Mouse (Mus musculus): Measurements from ENCODE around the gene Rnf224. TPM values are rescaled to one million over a fixed set of nuclear protein-coding genes. Genes with fewer than 3 reads are reported as not detected.

Gene Rnf224
- polyA plus RNA-seq, 1 experiment from 2014 or later, result not detected

DNA sequence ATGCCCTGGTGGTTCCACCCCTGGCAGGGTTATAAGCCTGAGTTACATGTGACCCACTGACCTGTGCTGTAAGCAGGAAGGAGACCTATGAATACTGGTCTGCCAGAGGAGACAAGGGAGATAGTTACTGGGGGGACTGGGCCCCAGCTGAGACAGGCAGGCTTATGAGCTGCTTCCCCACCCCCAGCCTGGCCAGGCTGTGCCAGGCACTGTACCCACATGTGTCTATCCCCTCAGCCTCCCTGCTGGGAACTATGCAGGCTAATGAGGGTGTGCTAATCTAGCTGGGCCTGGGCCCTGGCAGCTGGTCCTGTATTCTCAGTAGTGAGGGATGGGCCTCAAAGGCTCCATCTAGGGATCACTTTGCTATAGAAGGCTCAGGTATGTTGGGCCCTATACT, 30.7 kb upstream of the Rnf224 start:
- ATAC-seq (ENCODE audit: insufficient read depth, low FRiP score, low TSS enrichment) (no peak), DNase-seq (ENCODE audit: low spot score) (no peak)
- Histone ChIP-seq H3K4me3 (ENCODE audit: low read depth, low read length) (no peak overlapping the region), H3K4me1 (ENCODE audit: control insufficient read depth, insufficient read depth, low read length) (peaks cover 24% of the 10 kb centered on the region), H3K36me3 (ENCODE audit: control insufficient read depth, insufficient read depth, low read length) (no peaks in the 10 kb centered on the region), H3K9ac (ENCODE audit: low read length) (no peak overlapping the region), H3K27me3 (ENCODE audit: control insufficient read depth, insufficient read depth, low read length) (peaks cover 15% of the 10 kb centered on the region), H3K27ac (ENCODE audit: low read depth, low read length) (no peak overlapping the region), H3K4me2 (ENCODE audit: low read depth) (no peak overlapping the region), H3K9me3 (ENCODE audit: control insufficient read depth, low read length) (no peaks in the 10 kb centered on the region)

DNA sequence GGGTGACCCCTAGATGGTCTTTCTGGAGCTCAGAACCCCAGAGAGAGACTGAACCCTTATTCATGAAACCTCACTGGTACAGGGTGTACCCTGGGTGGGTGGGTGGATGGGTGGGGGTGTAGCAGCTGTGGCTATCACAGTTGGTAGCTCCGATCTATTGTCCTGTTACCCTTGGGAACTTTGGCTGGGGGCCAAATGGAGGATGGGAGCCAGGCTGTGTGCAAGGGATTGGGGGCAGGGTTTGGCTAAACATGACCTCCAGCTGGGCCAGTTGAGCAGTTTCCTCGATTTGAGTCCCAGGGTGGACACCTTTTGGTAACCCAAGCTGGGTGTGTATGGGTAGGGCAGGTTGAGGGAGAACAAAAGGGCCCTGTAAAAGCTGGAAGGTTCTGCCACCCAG, 30.1 kb upstream of the Rnf224 start:
- 48% methylated on average over 2 of the region's 2 CpGs for WGBS
- peaks cover 15% of the 10 kb centered on the region for H3K27me3 ChIP-seq (ENCODE audit: control insufficient read depth, insufficient read depth, low read length)
- H3K4me3 ChIP-seq (ENCODE audit: low read depth, low read length), result no peak overlapping the region
- DNase-seq (ENCODE audit: low spot score) (no peak), ATAC-seq (ENCODE audit: insufficient read depth, low FRiP score, low TSS enrichment) (no peak)
- no peak overlapping the region for H3K27ac ChIP-seq (ENCODE audit: low read depth, low read length)
- no peak overlapping the region for H3K4me2 ChIP-seq (ENCODE audit: low read depth)
- H3K36me3 ChIP-seq (ENCODE audit: control insufficient read depth, insufficient read depth, low read length), result no peaks in the 10 kb centered on the region
- H3K4me1 ChIP-seq (ENCODE audit: control insufficient read depth, insufficient read depth, low read length), result peaks cover 24% of the 10 kb centered on the region
- no peak overlapping the region for H3K9ac ChIP-seq (ENCODE audit: low read length)
- no peaks in the 10 kb centered on the region for H3K9me3 ChIP-seq (ENCODE audit: control insufficient read depth, low read length)

DNA sequence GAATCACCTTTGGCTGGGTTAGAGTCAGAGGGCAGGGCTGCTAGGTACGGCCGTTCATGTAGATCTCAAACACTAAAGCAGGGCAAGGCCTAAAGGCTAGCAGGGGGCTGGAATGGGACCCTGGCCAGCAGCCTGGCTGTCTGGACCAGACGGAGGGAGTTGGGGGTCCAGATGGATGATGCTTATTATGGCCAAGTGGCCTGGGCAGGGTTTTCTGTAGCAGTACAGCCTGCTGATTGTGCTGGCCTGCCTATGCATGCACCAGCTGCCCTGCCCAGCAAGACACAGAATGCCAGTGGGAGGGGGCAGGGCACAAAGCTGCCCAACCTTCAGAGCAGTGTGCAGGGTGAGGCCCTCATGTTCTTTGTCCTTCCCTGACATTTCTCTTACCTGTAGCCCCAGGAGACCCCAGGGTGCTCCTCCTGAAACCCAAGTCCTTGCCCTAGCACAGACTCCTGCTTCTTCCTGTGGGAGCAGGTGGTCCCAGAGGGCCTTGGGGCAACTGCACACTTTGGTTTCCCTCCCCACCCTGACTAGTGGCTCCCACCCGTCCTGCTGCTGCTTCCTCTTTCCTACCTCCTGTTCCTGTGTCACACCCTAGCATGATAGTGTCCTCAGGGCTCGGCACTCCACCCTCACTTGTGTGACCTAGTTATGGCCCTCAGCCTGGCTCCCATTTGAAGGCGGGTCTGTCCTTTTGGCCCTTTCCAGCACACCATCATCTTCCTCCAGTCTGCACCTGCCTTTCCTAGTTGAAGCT, 29.5 kb upstream of the Rnf224 start:
- DNase-seq (ENCODE audit: low spot score), result no peak
- no peak overlapping the region for H3K9ac ChIP-seq (ENCODE audit: low read length)
- no peak overlapping the region for H3K4me3 ChIP-seq (ENCODE audit: low read depth, low read length)

DNA sequence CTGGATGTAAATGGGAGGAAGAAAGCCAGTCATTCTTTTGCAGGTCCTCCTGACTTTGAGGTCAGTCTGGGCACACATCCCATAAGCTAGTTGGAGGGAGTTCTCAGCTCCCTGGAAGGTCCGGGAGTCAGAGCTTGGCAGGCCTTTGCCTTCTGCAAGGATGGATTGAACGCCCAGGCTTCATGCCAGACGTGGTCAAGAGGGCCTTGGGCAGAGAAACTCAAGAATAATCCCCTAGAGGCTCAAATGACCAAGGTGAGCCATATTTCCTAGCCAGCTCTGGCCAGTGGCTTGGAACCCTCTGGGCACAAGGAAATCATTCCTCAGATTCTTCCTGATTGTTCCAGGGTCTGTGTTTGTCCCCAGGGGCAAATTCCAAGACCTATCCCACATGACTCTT, 28.3 kb upstream of the Rnf224 start:
- Histone ChIP-seq H3K9ac (ENCODE audit: low read length) (no peak overlapping the region), H3K4me3 (ENCODE audit: low read depth, low read length) (no peak overlapping the region), H3K36me3 (ENCODE audit: control insufficient read depth, insufficient read depth, low read length) (no peaks in the 10 kb centered on the region), H3K4me2 (ENCODE audit: low read depth) (no peak overlapping the region), H3K9me3 (ENCODE audit: control insufficient read depth, low read length) (no peaks in the 10 kb centered on the region), H3K27ac (ENCODE audit: low read depth, low read length) (no peak overlapping the region), H3K4me1 (ENCODE audit: control insufficient read depth, insufficient read depth, low read length) (peaks cover 14% of the 10 kb centered on the region; the same call in 1 of the 2 replicates), H3K27me3 (ENCODE audit: control insufficient read depth, insufficient read depth, low read length) (peaks cover 15% of the 10 kb centered on the region)
- ATAC-seq (ENCODE audit: insufficient read depth, low FRiP score, low TSS enrichment) (no peak), DNase-seq (ENCODE audit: low spot score) (no peak)
- WGBS, result 64% methylated on average over 3 of the region's 3 CpGs

More for the DNA sequence above, 29.5 kb upstream of the Rnf224 start:
- H3K9me3 ChIP-seq (ENCODE audit: control insufficient read depth, low read length), result no peaks in the 10 kb centered on the region
- WGBS, result 71% methylated on average over 6 of the region's 6 CpGs
- H3K36me3 ChIP-seq (ENCODE audit: control insufficient read depth, insufficient read depth, low read length), result no peaks in the 10 kb centered on the region
- H3K27ac ChIP-seq (ENCODE audit: low read depth, low read length), result no peak overlapping the region
- no peak for ATAC-seq (ENCODE audit: insufficient read depth, low FRiP score, low TSS enrichment)
- H3K4me1 ChIP-seq (ENCODE audit: control insufficient read depth, insufficient read depth, low read length), result peaks cover 18% of the 10 kb centered on the region
- H3K4me2 ChIP-seq (ENCODE audit: low read depth), result 0 out of 2 replicates have a peak overlapping the region, but pooled peaks have one; percentile 10
- H3K27me3 ChIP-seq (ENCODE audit: control insufficient read depth, insufficient read depth, low read length), result peaks cover 15% of the 10 kb centered on the region

DNA sequence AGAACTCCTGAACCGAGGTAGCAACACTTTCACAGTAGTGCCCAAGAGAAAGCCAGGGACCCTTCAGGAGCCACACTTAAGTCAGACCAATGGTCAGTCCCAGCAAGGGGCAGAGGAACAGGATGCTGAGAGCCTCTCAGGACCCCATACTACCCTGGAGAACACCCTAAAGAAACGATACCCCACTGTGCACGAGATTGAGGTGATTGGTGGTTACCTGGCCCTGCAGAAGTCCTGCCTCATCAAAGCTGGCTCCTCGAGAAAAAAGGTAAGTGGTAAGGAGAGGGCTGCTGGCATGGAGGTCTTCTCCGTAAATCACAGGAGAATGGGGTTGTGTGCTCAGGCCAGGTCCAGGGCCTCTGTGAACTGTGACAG, 27.7 kb upstream of the Rnf224 start:
- Histone ChIP-seq H3K4me2 (ENCODE audit: low read depth) (peak overlapping the region; percentile 98; the same call in 1 of the 2 replicates), H3K27ac (ENCODE audit: low read depth, low read length) (no peak overlapping the region), H3K4me3 (ENCODE audit: low read depth, low read length) (0 out of 2 replicates have a peak overlapping the region, but pooled peaks have one; percentile 79), H3K36me3 (ENCODE audit: control insufficient read depth, insufficient read depth, low read length) (no peaks in the 10 kb centered on the region), H3K4me1 (ENCODE audit: control insufficient read depth, insufficient read depth, low read length) (peaks cover 14% of the 10 kb centered on the region; the same call in 1 of the 2 replicates), H3K27me3 (ENCODE audit: control insufficient read depth, insufficient read depth, low read length) (peaks cover 15% of the 10 kb centered on the region), H3K9ac (ENCODE audit: low read length) (no peak overlapping the region), H3K9me3 (ENCODE audit: control insufficient read depth, low read length) (no peaks in the 10 kb centered on the region)
- no peak for DNase-seq (ENCODE audit: low spot score)
- no peak for ATAC-seq (ENCODE audit: insufficient read depth, low FRiP score, low TSS enrichment)
- 77% methylated on average over 5 of the region's 5 CpGs for WGBS

DNA sequence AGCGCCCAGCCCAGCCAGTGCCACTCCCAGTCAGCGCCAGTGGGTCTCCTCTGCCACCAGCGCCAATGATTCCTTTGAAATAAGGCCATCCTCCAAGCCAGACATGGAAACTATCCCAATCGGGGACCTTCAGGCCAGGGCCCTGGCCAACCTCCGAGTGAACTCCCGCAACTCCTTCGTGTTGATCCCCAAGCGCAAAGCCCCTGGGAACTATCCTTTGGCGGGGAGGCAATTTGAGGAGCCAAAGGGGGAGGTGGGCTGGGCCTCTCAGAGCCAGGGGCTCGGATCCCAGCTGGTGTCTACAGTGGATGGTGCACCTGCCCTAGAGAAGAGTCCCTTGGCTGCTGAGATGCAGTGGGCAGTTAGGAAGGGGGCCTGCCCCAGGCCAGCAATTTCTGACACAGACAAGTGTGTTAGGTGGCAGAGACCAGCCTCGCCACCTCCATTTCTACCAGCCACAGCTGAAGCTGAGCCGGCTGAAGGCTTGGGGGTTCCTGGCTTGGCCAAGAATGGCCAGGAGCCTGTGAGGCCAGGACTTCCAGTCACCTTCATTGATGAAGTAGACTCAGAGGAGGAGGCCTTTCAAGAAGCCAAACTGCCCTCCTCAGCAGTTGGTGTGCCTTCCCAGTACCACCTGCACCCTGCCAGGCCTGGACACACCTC, 27.2 kb upstream of the Rnf224 start:
- Histone ChIP-seq H3K27me3 (ENCODE audit: control insufficient read depth, insufficient read depth, low read length) (peaks cover 15% of the 10 kb centered on the region), H3K4me2 (ENCODE audit: low read depth) (peak overlapping the region; percentile 98), H3K4me3 (ENCODE audit: low read depth, low read length) (peak overlapping the region; percentile 79), H3K9ac (ENCODE audit: low read length) (peak overlapping the region; percentile 49), H3K9me3 (ENCODE audit: control insufficient read depth, low read length) (no peaks in the 10 kb centered on the region), H3K36me3 (ENCODE audit: control insufficient read depth, insufficient read depth, low read length) (no peaks in the 10 kb centered on the region), H3K27ac (ENCODE audit: low read depth, low read length) (no peak overlapping the region), H3K4me1 (ENCODE audit: control insufficient read depth, insufficient read depth, low read length) (peaks cover 14% of the 10 kb centered on the region; the same call in 1 of the 2 replicates)
- DNase-seq (ENCODE audit: low spot score) (no peak), ATAC-seq (ENCODE audit: insufficient read depth, low FRiP score, low TSS enrichment) (no peak)
- WGBS, result 21% methylated on average over 12 of the region's 12 CpGs

DNA sequence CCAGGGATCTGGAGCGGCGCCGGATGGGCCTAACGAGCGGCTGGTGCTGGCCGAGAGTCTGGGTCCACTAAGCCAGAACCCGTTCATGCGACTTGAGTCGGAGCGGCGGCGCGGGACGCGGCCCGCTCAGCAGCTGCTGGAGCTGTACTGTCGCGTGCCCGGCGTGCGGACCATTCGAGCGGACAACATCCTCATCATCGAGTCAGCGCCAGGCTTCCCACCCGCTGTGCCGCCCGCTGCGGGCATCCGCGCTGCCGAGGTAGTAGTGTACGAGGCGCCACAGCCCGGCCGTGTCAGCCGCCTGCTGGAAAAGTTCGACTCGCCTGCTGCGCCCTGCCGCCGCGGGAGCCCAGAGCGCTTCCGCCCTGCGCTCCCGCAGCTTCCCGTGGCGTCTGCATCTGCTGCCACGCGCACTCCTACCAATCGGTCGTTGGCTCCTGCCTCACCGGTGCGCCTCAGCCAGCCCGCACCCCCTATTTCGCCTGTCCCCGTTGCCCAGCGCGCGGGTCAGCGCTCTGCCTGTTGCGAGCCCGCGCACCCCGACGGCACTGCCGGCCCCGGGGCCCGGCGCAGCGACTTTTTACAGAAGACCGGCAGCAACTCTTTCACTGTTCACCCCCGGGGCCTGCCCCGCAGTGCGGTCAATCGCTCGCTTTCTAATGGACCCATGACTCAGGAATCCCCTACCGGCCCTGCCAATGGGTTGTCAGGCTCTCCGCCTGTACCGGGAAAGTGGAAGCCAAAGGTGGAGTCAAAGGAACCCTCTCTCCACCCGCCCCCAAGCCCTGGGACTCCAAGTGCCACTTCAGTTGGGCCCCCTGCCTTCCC, 26.4 kb upstream of the Rnf224 start:
- peak overlapping the region; percentile 49 for H3K9ac ChIP-seq (ENCODE audit: low read length)
- H3K36me3 ChIP-seq (ENCODE audit: control insufficient read depth, insufficient read depth, low read length), result no peaks in the 10 kb centered on the region
- under 1% methylated on average over 82 of the region's 82 CpGs for WGBS
- H3K4me2 ChIP-seq (ENCODE audit: low read depth), result peak overlapping the region; percentile 98
- ATAC-seq (ENCODE audit: insufficient read depth, low FRiP score, low TSS enrichment) (peak; percentile 17), DNase-seq (ENCODE audit: low spot score) (peak; percentile 60)
- peaks cover 15% of the 10 kb centered on the region for H3K27me3 ChIP-seq (ENCODE audit: control insufficient read depth, insufficient read depth, low read length)
- H3K9me3 ChIP-seq (ENCODE audit: control insufficient read depth, low read length), result no peaks in the 10 kb centered on the region
- peak overlapping the region; percentile 4; the same call in 1 of the 2 replicates for H3K27ac ChIP-seq (ENCODE audit: low read depth, low read length)
- peak overlapping the region; percentile 79 for H3K4me3 ChIP-seq (ENCODE audit: low read depth, low read length)
- peaks cover 14% of the 10 kb centered on the region; the same call in 1 of the 2 replicates for H3K4me1 ChIP-seq (ENCODE audit: control insufficient read depth, insufficient read depth, low read length)

DNA sequence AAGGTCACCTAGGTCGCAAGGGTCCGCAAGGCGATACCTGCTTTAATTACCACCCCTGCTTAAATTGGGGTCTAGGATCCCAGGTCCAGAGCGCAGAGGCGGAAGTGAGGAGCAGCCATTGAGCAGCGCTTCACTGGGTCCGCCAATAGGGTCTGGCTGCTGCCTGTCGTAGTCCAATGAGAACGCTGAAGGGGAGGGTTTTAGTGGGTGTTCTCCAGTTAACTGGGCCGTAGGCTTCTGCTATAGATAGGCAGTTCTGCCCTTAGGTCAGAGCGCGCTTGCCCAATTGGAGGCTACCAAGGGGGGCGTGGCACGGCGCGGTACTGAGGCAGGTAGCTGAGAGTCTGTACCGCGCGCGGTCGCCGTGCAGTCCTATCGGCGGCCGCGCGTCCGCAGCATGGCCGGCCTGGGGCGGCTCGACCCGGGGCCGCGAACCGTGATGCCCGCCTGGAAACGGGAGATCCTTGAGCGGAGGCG, 25.7 kb upstream of the Rnf224 start, which contains the start of gene Tprn:
Gene Tprn (plus strand): TSS at position 328 of the 477 bp plus-strand sequence.
- Histone ChIP-seq H3K36me3 (ENCODE audit: control insufficient read depth, insufficient read depth, low read length) (no peaks in the 10 kb centered on the region), H3K9me3 (ENCODE audit: control insufficient read depth, low read length) (no peaks in the 10 kb centered on the region), H3K4me1 (ENCODE audit: control insufficient read depth, insufficient read depth, low read length) (peaks cover 14% of the 10 kb centered on the region; the same call in 1 of the 2 replicates), H3K4me2 (ENCODE audit: low read depth) (peak within 1 kb of the TSS; percentile 98), H3K9ac (ENCODE audit: low read length) (peak within 1 kb of the TSS; percentile 49), H3K27me3 (ENCODE audit: control insufficient read depth, insufficient read depth, low read length) (peaks cover 15% of the 10 kb centered on the region), H3K4me3 (ENCODE audit: low read depth, low read length) (peak within 1 kb of the TSS; percentile 79), H3K27ac (ENCODE audit: low read depth, low read length) (peak within 1 kb of the TSS; percentile 4; the same call in 1 of the 2 replicates)
- peak; percentile 93 for DNase-seq (ENCODE audit: low spot score)
- WGBS, result 0% methylated on average over 39 of the region's 39 CpGs
- peak; percentile 98 for ATAC-seq (ENCODE audit: insufficient read depth, low FRiP score, low TSS enrichment)

Measured in neural tube, embryonic 11.5 days (tissue).